Mouse (Mus musculus): Measurements from ENCODE around the gene Cyp4f39.
A peak's percentile ranks its signal among the peaks of the same experiment; 100 is the strongest.
"Not testable (repeated sequence)": the region's sequence is repeated elsewhere in the genome, so short reads cannot be mapped to it uniquely, and the experiment has no call there.

Cyp4f39 gene

GRCm38 (mm10) chr17:32474954-32475560 lies 22.5 kb downstream of the Cyp4f39 start:
- no peak for DNase-seq (ENCODE audit: low spot score)

- DNase-seq (ENCODE audit: low spot score) = no peak
These were observed 24.7 kb downstream of the Cyp4f39 start for GRCm38 (mm10) chr17:32477204-32477603.

- DNase-seq (ENCODE audit: low spot score) = no peak
These were observed 26.2 kb downstream of the Cyp4f39 start for GRCm38 (mm10) chr17:32478727-32479126.

GRCm38 (mm10) chr17:32479554-32480506 lies 27.3 kb downstream of the Cyp4f39 start:
- peak; percentile 35 for DNase-seq (ENCODE audit: low spot score)

GRCm38 (mm10) chr17:32481766-32482165 lies 29.2 kb downstream of the Cyp4f39 start:
- no peak for DNase-seq (ENCODE audit: low spot score)

GRCm38 (mm10) chr17:32483200-32483599 lies 30.7 kb downstream of the Cyp4f39 start:
- peak; percentile 41 for DNase-seq (ENCODE audit: low spot score)

- no peak for DNase-seq (ENCODE audit: low spot score)
These were observed 39.9 kb downstream of the Cyp4f39 start for GRCm38 (mm10) chr17:32492349-32492980.

- peak; percentile 89 for DNase-seq (ENCODE audit: low spot score)
These were observed 42.1 kb downstream of the Cyp4f39 start for GRCm38 (mm10) chr17:32494601-32495000.

- peak; percentile 52 for DNase-seq (ENCODE audit: low spot score)
These were observed 48.0 kb downstream of the Cyp4f39 start for GRCm38 (mm10) chr17:32500511-32500910.

DNA sequence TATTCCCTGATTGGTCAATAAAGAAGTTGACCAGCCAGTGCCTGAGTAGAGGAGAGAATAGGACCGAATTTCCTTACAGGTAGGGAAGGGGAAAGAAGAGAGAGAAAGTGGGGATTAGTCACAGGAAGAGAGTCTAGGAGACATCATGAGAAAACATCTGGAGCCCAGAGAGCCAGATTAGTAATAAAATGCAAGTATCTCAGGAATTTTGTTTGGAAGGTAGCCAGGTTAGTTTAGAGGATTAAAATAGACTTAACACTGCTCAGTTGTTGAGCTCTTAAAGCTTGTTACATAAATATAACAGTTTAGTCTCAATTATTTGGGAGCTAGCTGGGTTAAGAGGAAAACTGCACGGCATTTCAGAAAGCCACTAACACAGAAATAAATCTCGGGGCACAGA lies 48.5 kb downstream of the Cyp4f39 start:
- DNase-seq (ENCODE audit: low spot score) = peak; percentile 60

DNA sequence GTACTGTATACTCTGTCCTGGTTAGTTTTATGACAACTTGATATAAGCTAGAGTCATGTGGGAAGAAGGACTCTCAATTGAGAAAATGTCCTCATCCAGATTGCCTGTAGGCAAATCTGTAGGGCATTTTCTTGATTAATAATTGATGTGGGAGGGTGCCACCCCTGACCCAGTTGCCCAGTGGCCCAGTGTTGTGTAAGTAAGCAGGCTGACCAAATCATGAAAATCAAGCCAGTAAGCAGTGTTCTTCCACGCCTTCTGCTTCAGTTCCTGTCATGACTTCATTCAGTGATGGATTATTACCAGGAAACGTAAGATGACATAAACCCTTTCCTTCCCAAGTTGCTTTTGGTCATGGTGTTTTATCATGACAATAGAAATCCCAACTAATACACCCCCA lies 50.6 kb downstream of the Cyp4f39 start:
- peak; percentile 87 for DNase-seq (ENCODE audit: low spot score)

DNA sequence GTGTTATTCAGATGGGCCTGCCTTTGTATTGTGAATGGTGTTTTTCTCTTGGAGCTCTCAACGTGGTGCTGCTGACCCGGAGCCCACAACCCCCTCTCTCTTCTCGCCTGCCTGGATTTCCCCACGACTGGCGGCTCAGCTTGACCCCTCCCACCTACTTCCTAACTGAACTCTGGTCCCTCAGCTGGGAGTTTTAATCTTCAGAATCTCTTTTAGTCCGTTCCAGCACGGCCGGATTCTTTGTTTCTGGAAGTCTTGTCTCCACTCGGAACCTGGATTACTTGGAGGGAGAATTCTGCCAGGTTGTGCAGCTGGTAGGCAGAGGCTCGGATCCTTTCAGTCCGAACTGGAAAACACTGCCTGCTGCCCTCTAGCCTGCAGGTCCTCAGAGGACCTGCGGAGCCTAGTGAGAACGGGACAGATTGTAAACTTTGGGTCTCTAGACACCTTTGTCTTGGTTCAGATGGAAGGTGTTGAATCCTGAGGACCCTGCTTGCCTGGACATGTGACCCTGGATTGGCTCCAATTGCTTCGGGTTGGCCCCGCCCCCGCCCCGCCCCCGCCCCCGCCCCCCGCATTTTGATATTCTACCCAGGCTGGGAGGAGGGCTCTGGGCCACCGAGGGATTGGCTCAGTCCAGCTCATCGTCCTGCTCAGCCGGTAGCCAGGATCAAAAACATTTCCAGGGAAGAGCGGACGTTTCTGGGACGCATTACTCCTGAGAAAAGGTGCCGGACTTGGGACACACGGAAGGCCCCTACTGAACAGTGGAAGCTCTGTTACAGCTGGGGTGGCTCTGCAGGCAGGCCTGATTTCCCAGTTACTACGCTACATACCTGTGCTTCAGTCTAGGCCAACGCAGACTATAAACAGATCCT lies 53.6 kb downstream of the Cyp4f39 start, which contains the start of gene Cyp4f17:
Cyp4f17 (plus strand) TSS at position 200 of the 878 bp plus-strand sequence.
- peak; percentile 66 for DNase-seq (ENCODE audit: low spot score)

GRCm38 (mm10) chr17:32506729-32507245 lies 54.3 kb downstream of the Cyp4f39 start:
- no peak for DNase-seq (ENCODE audit: low spot score)

GRCm38 (mm10) chr17:32516126-32516525 lies 63.6 kb downstream of the Cyp4f39 start:
- no peak for DNase-seq (ENCODE audit: low spot score)

GRCm38 (mm10) chr17:32521981-32522380 lies 69.5 kb downstream of the Cyp4f39 start:
- DNase-seq (ENCODE audit: low spot score) = no peak

GRCm38 (mm10) chr17:32522386-32522785 lies 69.9 kb downstream of the Cyp4f39 start:
- no peak for DNase-seq (ENCODE audit: low spot score)

GRCm38 (mm10) chr17:32522816-32523215 lies 70.3 kb downstream of the Cyp4f39 start:
- DNase-seq (ENCODE audit: low spot score) = no peak

- DNase-seq (ENCODE audit: low spot score) = no peak
These were observed 71.4 kb downstream of the Cyp4f39 start for GRCm38 (mm10) chr17:32523895-32524294.

DNA sequence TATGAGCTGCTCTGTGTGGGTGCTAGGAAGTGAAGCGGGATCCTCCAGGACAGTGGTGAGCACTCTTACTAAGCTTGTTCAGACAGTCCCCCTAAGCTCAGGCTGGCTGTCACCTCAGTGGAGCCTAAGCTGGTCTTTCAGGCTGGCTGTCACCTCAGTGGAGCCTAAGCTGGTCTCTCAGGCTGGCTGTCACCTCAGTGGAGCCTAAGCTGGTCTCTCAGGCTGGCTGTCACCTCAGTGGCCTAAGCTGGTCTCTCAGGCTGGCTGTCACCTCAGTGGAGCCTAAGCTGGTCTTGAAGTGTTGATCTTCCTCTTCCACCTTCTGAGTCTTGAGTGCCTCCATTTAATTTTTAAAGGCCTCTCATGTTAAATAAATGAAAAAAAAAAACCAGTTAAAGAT lies 73.8 kb downstream of the Cyp4f39 start:
- DNase-seq (ENCODE audit: low spot score) = not testable (repeated sequence)

DNA sequence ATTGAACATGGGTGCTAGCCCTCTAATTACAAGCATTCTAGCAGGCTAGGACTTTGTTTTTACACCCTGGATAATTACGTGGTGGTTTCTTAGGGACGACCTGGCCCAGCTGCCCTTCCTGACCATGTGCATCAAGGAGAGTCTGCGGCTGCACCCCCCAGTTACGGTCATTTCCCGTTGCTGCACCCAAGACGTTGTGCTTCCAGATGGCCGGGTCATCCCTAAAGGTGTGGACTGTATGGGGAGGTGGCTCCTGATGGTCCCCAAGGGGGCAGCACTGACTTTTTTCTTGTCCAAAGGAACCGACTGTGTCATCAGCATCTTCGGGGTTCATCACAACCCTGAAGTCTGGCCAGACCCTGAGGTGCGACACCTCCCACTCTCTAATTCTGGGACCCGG lies 75.2 kb downstream of the Cyp4f39 start:
- no peak for DNase-seq (ENCODE audit: low spot score)
